Mouse (Mus musculus): ENCODE measurements around the gene Gm42906. TPM values are rescaled to one million over a fixed set of nuclear protein-coding genes. Genes with fewer than 3 reads are reported as not detected.

Gm42906 gene
- polyA plus RNA-seq, 1 experiment: not detected

DNA sequence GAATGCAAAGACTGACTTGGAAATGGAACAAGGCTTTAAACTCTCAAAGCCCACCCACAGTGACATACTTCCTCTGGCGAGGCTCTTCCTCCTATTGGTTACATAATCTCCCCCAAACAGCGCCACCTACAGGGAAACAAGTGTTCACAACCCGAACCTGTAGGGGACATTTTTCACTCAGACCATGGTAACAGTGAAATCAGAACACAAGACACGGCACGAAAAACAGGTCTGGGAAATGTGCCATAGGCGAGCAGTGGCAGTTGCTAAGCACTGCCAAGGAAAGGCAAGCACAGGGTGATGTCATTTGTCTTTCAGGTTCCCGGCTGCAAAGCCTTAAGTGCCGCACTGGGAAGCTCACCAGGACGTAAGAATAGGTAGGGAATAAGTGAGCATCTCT is 276.4 kb downstream of the Gm42906 start:
- TF ChIP-seq EP300 (IDR thresholded peaks at IDR 0.05; ENCODE audit: insufficient read depth, low read depth, low read length) (no peak), POLR2A (IDR thresholded peaks at IDR 0.05; ENCODE audit: insufficient read depth, low read length) (no peak), CTCF (IDR thresholded peaks at IDR 0.05; ENCODE audit: low read depth, low read length) (no peak)
- no peaks in the 10 kb centered on the region for H3K4me1 ChIP-seq (ENCODE audit: control insufficient read depth, insufficient read depth, low read length)
- H3K36me3 ChIP-seq (ENCODE audit: control insufficient read depth, insufficient read depth, low read length, poor library complexity, severe bottlenecking): no peaks in the 10 kb centered on the region
- no peaks in the 10 kb centered on the region for H3K9me3 ChIP-seq (replicated peaks; ENCODE audit: control insufficient read depth, insufficient read depth, low read length, poor library complexity, severe bottlenecking)
- no peak overlapping the region for H3K27ac ChIP-seq (ENCODE audit: insufficient read depth, low read length)
- no peak overlapping the region for H3K9ac ChIP-seq (ENCODE audit: low read depth, poor library complexity, severe bottlenecking)
- H3K4me3 ChIP-seq (ENCODE audit: low read depth, low read length): no peak overlapping the region
- H3K27me3 ChIP-seq (ENCODE audit: control insufficient read depth, insufficient read depth, low read length, poor library complexity, severe bottlenecking): no peaks in the 10 kb centered on the region

DNA sequence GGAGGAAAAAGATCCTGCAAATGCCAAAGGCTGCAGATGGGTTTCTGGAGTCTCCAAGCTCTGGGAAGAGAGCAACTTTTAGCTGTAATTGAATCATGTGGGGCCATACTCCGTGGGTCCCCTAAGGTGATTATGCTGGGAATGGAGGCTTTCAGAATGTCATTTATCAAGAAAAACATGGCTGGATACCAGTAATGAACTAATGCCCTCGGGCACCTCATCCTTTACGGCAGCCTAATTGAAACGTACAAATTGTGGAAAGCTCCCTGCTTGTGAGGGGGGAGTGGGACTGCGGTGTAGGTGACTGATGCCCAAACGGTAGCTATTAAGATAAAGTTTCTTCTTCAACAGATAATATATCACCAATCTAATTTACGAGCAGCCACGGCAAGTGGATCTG is 278.5 kb downstream of the Gm42906 start:
- no peak overlapping the region for H3K27ac ChIP-seq (ENCODE audit: insufficient read depth, low read length)
- TF ChIP-seq EP300 (IDR thresholded peaks at IDR 0.05; ENCODE audit: insufficient read depth, low read depth, low read length) (no peak), POLR2A (IDR thresholded peaks at IDR 0.05; ENCODE audit: insufficient read depth, low read length) (no peak), CTCF (IDR thresholded peaks at IDR 0.05; ENCODE audit: low read depth, low read length) (no peak)
- H3K27me3 ChIP-seq (ENCODE audit: control insufficient read depth, insufficient read depth, low read length, poor library complexity, severe bottlenecking): no peaks in the 10 kb centered on the region
- H3K4me1 ChIP-seq (ENCODE audit: control insufficient read depth, insufficient read depth, low read length): no peaks in the 10 kb centered on the region
- H3K9ac ChIP-seq (ENCODE audit: low read depth, poor library complexity, severe bottlenecking): no peak overlapping the region
- no peak overlapping the region for H3K4me3 ChIP-seq (ENCODE audit: low read depth, low read length)
- no peaks in the 10 kb centered on the region for H3K9me3 ChIP-seq (replicated peaks; ENCODE audit: control insufficient read depth, insufficient read depth, low read length, poor library complexity, severe bottlenecking)
- no peaks in the 10 kb centered on the region for H3K36me3 ChIP-seq (ENCODE audit: control insufficient read depth, insufficient read depth, low read length, poor library complexity, severe bottlenecking)

DNA sequence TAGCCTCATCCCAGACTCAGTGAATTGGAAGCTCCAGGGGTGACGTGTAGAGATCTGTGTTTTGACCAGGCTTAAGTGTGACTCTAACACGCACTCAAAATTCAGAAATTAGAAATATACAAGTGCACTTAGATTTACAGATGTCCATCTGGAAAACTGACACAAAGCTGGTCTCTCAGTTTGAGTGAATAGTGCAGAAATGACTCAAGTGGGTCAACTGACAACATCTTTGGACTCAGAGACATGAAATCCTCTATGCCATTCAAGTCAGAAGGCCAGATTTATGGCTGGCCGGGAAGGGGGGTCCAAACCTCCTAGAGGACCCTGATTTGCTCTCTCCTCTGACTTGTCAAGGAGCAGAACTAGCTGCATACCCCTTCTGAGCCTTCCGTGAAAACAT is 279.9 kb downstream of the Gm42906 start:
- Histone ChIP-seq H3K27ac (ENCODE audit: insufficient read depth, low read length) (no peak overlapping the region), H3K4me1 (ENCODE audit: control insufficient read depth, insufficient read depth, low read length) (no peaks in the 10 kb centered on the region), H3K27me3 (ENCODE audit: control insufficient read depth, insufficient read depth, low read length, poor library complexity, severe bottlenecking) (no peaks in the 10 kb centered on the region), H3K36me3 (ENCODE audit: control insufficient read depth, insufficient read depth, low read length, poor library complexity, severe bottlenecking) (no peaks in the 10 kb centered on the region), H3K4me3 (ENCODE audit: low read depth, low read length) (no peak overlapping the region), H3K9me3 (replicated peaks; ENCODE audit: control insufficient read depth, insufficient read depth, low read length, poor library complexity, severe bottlenecking) (no peaks in the 10 kb centered on the region), H3K9ac (ENCODE audit: low read depth, poor library complexity, severe bottlenecking) (no peak overlapping the region)
- no peak for TF ChIP-seq EP300 (IDR thresholded peaks at IDR 0.05; ENCODE audit: insufficient read depth, low read depth, low read length)

DNA sequence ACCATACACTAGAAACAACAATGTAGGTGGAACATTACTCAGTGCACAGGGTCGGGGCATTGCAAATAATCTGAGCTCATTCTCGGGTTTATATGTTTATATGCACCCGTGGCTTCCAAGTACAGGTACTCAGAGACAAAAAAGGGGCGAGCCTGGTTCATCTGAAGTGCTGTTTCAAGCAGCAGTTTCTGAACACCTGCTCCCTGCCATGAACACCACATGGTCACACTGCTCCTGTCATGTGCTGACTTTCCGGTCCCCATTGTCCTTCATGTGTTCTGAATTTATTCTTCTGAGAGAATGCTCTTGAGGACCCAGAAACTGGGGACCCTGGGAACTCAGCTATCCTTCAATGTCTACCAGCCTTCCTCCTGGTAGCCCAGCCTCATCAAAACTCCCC is 282.2 kb downstream of the Gm42906 start:
- Histone ChIP-seq H3K27ac (ENCODE audit: insufficient read depth, low read length) (no peak overlapping the region), H3K36me3 (ENCODE audit: control insufficient read depth, insufficient read depth, low read length, poor library complexity, severe bottlenecking) (no peaks in the 10 kb centered on the region), H3K4me1 (ENCODE audit: control insufficient read depth, insufficient read depth, low read length) (no peaks in the 10 kb centered on the region), H3K9ac (ENCODE audit: low read depth, poor library complexity, severe bottlenecking) (no peak overlapping the region), H3K9me3 (replicated peaks; ENCODE audit: control insufficient read depth, insufficient read depth, low read length, poor library complexity, severe bottlenecking) (no peaks in the 10 kb centered on the region), H3K4me3 (ENCODE audit: low read depth, low read length) (no peak overlapping the region), H3K27me3 (ENCODE audit: control insufficient read depth, insufficient read depth, low read length, poor library complexity, severe bottlenecking) (no peaks in the 10 kb centered on the region)
- TF ChIP-seq EP300 (IDR thresholded peaks at IDR 0.05; ENCODE audit: insufficient read depth, low read depth, low read length) (no peak), CTCF (IDR thresholded peaks at IDR 0.05; ENCODE audit: low read depth, low read length) (no peak), POLR2A (IDR thresholded peaks at IDR 0.05; ENCODE audit: insufficient read depth, low read length) (no peak)

DNA sequence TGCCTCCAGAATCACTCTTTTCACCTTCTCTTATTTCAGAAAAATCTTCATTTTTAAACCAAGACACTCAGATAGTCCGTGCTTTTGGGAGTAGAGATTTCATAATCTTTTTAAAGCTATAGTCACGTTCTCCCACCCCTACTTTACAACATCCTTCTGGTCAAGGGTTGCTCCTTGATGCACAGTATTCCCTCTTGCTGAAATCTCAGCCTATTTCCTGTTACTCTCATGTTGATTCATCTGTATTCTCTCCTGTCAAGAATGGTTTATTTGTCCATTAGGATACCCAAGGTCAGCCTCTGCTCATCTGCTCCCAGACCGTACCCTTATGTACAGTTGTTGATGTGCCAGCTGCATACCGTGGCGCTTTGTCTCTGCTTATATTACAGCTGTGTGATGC is 284.0 kb downstream of the Gm42906 start:
- no peak overlapping the region for H3K27ac ChIP-seq (ENCODE audit: insufficient read depth, low read length)

DNA sequence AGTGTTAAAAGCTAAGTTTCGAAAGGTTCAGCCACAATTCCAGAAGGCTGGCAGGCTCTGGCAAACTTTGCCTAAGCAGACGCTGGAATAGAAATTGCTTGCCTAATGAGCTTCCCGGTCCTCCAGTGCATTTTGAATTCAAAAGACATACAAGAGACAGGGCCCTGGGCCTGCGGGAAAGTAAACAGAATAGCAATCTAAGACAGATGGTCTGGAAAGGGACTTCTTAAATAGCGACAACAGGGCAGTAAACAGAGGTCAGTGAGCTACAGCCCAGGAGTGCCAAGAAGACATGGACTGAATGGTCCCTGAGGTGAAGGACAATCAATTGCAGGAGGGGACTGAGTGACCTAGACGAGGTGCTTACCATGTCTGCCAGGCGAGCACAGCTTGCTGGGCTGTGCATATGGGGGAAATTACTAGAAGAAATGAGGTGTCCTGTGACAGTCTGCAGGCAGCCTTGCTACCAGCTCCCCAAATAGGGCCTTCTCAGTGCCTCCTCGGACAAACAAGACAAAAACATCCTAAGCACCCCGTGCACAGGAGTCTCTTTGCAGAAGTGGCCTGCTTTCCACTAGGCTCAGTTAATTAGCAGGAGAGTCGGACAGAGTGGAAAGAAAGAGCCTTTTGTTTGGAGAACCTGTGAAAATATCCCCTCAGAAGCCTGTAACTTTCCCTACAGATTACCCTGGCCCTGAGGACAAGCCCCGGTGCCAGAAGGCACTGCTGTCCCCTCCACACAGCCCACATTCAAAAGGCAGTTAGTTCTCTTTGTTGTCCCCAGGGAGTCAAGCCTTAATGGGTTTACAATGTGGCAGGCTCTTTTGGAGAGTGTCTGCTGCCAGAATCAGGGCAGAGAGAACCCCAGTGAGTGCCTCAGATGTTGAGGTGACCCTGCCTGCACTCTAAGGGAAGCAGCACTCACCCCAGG is 285.0 kb downstream of the Gm42906 start:
- no peak overlapping the region for H3K4me3 ChIP-seq (ENCODE audit: low read depth, low read length)
- no peak overlapping the region for H3K9ac ChIP-seq (ENCODE audit: low read depth, poor library complexity, severe bottlenecking)
- H3K4me1 ChIP-seq (ENCODE audit: control insufficient read depth, insufficient read depth, low read length): no peaks in the 10 kb centered on the region
- no peaks in the 10 kb centered on the region; the same call in 1 of the 2 replicates for H3K9me3 ChIP-seq (replicated peaks; ENCODE audit: control insufficient read depth, insufficient read depth, low read length, poor library complexity, severe bottlenecking)
- H3K27ac ChIP-seq (ENCODE audit: insufficient read depth, low read length): no peak overlapping the region
- TF ChIP-seq CTCF (IDR thresholded peaks at IDR 0.05; ENCODE audit: low read depth, low read length) (no peak), EP300 (IDR thresholded peaks at IDR 0.05; ENCODE audit: insufficient read depth, low read depth, low read length) (no peak), POLR2A (IDR thresholded peaks at IDR 0.05; ENCODE audit: insufficient read depth, low read length) (no peak)
- no peaks in the 10 kb centered on the region for H3K36me3 ChIP-seq (ENCODE audit: control insufficient read depth, insufficient read depth, low read length, poor library complexity, severe bottlenecking)
- no peaks in the 10 kb centered on the region for H3K27me3 ChIP-seq (ENCODE audit: control insufficient read depth, insufficient read depth, low read length, poor library complexity, severe bottlenecking)

More for the DNA sequence above, 284.0 kb downstream of the Gm42906 start:
- no peaks in the 10 kb centered on the region for H3K4me1 ChIP-seq (ENCODE audit: control insufficient read depth, insufficient read depth, low read length)
- no peak overlapping the region for H3K4me3 ChIP-seq (ENCODE audit: low read depth, low read length)
- no peaks in the 10 kb centered on the region for H3K27me3 ChIP-seq (ENCODE audit: control insufficient read depth, insufficient read depth, low read length, poor library complexity, severe bottlenecking)
- H3K9me3 ChIP-seq (replicated peaks; ENCODE audit: control insufficient read depth, insufficient read depth, low read length, poor library complexity, severe bottlenecking): no peaks in the 10 kb centered on the region
- no peaks in the 10 kb centered on the region for H3K36me3 ChIP-seq (ENCODE audit: control insufficient read depth, insufficient read depth, low read length, poor library complexity, severe bottlenecking)
- TF ChIP-seq CTCF (IDR thresholded peaks at IDR 0.05; ENCODE audit: low read depth, low read length) (no peak), EP300 (IDR thresholded peaks at IDR 0.05; ENCODE audit: insufficient read depth, low read depth, low read length) (no peak), POLR2A (IDR thresholded peaks at IDR 0.05; ENCODE audit: insufficient read depth, low read length) (no peak)
- H3K9ac ChIP-seq (ENCODE audit: low read depth, poor library complexity, severe bottlenecking): no peak overlapping the region
